Mouse (Mus musculus) lung, embryonic 16.5 days (tissue): Measurements from ENCODE around the gene Chrna1. TPM values are rescaled to one million over a fixed set of nuclear protein-coding genes. Genes with fewer than 3 reads are reported as not detected.

Source experiments
- ATAC-seq: fragments of 200-750 bp; cut with Nextera tagmentation; 2 replicates; pipeline ENCODE4 v1.8.0; 2017; ENCODE audit warnings: low read depth, mild to moderate bottlenecking, moderate library complexity
- H3K27ac ChIP-seq: fragments of 300-500 bp; sonication (generic); 2 replicates; pipeline ENCODE4 v1.5.1; 2014; ENCODE audit warnings: mild to moderate bottlenecking, control low read depth, low read length
- H3K27me3 ChIP-seq: fragments of 300-500 bp; sonication (generic); 2 replicates; pipeline ENCODE4 v1.6.1; 2014; ENCODE audit warnings: low read depth, low read length, mixed read lengths; ENCODE audit not compliant: control insufficient read depth, insufficient read depth
- H3K36me3 ChIP-seq: fragments of 300-500 bp; sonication (generic); 2 replicates; pipeline ENCODE4 v1.6.1; 2014; ENCODE audit warnings: low read length; ENCODE audit not compliant: control insufficient read depth, insufficient read depth
- H3K4me1 ChIP-seq: fragments of 300-500 bp; sonication (generic); replicated peaks from 2 replicates; pipeline ENCODE4 v1.6.1; 2014; ENCODE audit warnings: low read length, mixed read lengths; ENCODE audit not compliant: control insufficient read depth, insufficient read depth
- H3K4me2 ChIP-seq: fragments of 300-500 bp; sonication (generic); 2 replicates; pipeline ENCODE4 v1.6.1; 2014; ENCODE audit warnings: low read depth, low read length, control low read depth
- H3K4me3 ChIP-seq: fragments of 300-500 bp; sonication (generic); 2 replicates; pipeline ENCODE4 v1.5.1; 2014; ENCODE audit warnings: mild to moderate bottlenecking, low read length, control low read depth
- H3K9ac ChIP-seq: fragments of 300-500 bp; sonication (generic); 2 replicates; pipeline ENCODE4 v1.6.1; 2014; ENCODE audit warnings: low read length, control low read depth
- H3K9me3 ChIP-seq: fragments of 300-500 bp; sonication (generic); 2 replicates; pipeline ENCODE4 v1.6.1; 2016; ENCODE audit warnings: low read length; ENCODE audit not compliant: control insufficient read depth
- WGBS: fragments of 180-500 bp; shearing (Covaris S2); extraction: QIAGEN DNeasy Blood & Tissue Kit; methylation state at CpG from one replicate; pipeline ENCODE4 v1.1.7; 2014; 5-methylcytosine and 5-hydroxymethylcytosine counted together
- polyA plus RNA-seq: library from polyadenylated mRNA; unstranded; fragments of >200 nt; fragmentation: Nextera tagmentation; extraction: Ambion mirVana; gene quantifications from 2 replicates; pipeline ENCODE4 v1.2.1, GENCODE M21; 2015

Chrna1 gene
- polyA plus RNA-seq, 1 experiment from 2014 or later = 0.26 TPM

GRCm38 (mm10) chr2:73522891-73523290 is 57.2 kb downstream of the Chrna1 start:
- no peak overlapping the region for H3K4me3 ChIP-seq
- H3K36me3 ChIP-seq = no peaks in the 10 kb centered on the region
- peak overlapping the region; percentile 69 for H3K27ac ChIP-seq
- H3K4me1 ChIP-seq = peaks cover 7% of the 10 kb centered on the region
- H3K27me3 ChIP-seq = no peaks in the 10 kb centered on the region
- ATAC-seq = no peak
- WGBS = 46% methylated on average over 8 of the region's 8 CpGs
- no peak overlapping the region for H3K9ac ChIP-seq
- no peak overlapping the region for H3K4me2 ChIP-seq
- no peaks in the 10 kb centered on the region for H3K9me3 ChIP-seq

GRCm38 (mm10) chr2:73522336-73522735 is 57.8 kb downstream of the Chrna1 start:
- Histone ChIP-seq H3K4me3 (no peak overlapping the region), H3K4me1 (peaks cover 7% of the 10 kb centered on the region), H3K4me2 (no peak overlapping the region), H3K9ac (no peak overlapping the region), H3K36me3 (no peaks in the 10 kb centered on the region), H3K9me3 (no peaks in the 10 kb centered on the region), H3K27ac (no peak overlapping the region), H3K27me3 (no peaks in the 10 kb centered on the region)
- no peak for ATAC-seq
- 66% methylated on average over 6 of the region's 6 CpGs for WGBS

GRCm38 (mm10) chr2:73521737-73522136 is 58.4 kb downstream of the Chrna1 start:
- Histone ChIP-seq H3K4me3 (no peak overlapping the region), H3K27me3 (no peaks in the 10 kb centered on the region), H3K9me3 (no peaks in the 10 kb centered on the region), H3K9ac (no peak overlapping the region), H3K4me2 (no peak overlapping the region), H3K36me3 (no peaks in the 10 kb centered on the region), H3K4me1 (peaks cover 5% of the 10 kb centered on the region), H3K27ac (peak overlapping the region; percentile 36; the same call in 1 of the 2 replicates)
- WGBS = 13% methylated on average over 5 of the region's 5 CpGs
- peak; percentile 70; the same call in 1 of the 2 replicates for ATAC-seq

DNA sequence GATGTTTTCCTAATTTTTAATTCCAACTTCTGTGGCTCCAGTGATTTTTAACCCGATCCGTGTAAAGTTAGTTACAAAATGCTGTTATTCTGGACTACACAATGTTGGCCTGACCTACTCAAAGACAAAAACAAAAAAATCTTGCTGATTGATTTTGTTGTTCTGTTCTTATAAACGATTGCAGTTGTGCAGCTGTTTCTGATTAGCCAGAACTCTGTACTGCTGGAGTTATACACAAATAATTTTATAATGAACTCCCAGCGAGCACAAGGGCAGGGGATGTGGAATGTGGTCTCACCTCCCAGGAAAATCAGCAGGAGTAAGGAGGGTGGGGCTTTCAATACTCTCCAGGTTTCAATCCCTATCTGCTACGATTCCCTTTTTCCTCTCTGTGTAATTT is 61.2 kb downstream of the Chrna1 start:
- Histone ChIP-seq H3K9ac (no peak overlapping the region), H3K4me1 (peaks cover 5% of the 10 kb centered on the region), H3K36me3 (no peaks in the 10 kb centered on the region), H3K4me2 (no peak overlapping the region), H3K9me3 (no peaks in the 10 kb centered on the region), H3K27ac (no peak overlapping the region), H3K27me3 (no peaks in the 10 kb centered on the region), H3K4me3 (no peak overlapping the region)
- WGBS = 66% methylated on average over 5 of the region's 5 CpGs
- ATAC-seq = no peak

DNA sequence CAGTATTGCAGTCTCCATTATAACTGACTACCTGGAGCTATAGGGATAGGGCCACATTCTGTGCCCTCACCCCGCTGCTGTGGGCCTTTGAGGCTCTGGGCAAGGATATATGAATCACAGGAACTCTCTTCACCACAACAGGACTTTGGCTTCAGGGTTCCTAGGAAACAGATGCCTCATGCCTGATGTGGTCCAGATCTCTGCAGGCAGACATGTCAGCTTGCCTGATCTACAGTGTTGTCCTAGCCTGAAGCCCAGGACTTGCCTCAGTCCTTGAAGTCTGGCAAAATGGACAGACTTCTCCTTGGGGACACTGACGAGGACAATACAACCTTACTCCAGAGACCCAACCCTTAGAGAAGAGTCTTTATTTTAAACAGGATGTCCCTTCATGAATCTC is 61.8 kb downstream of the Chrna1 start:
- H3K9ac ChIP-seq = no peak overlapping the region
- WGBS = 84% methylated on average over 2 of the region's 2 CpGs
- no peak for ATAC-seq

GRCm38 (mm10) chr2:73514178-73514577 is 66.0 kb downstream of the Chrna1 start:
- H3K9me3 ChIP-seq = no peaks in the 10 kb centered on the region
- ATAC-seq = no peak

More for the DNA sequence above, 61.8 kb downstream of the Chrna1 start:
- H3K36me3 ChIP-seq = no peaks in the 10 kb centered on the region
- H3K27me3 ChIP-seq = no peaks in the 10 kb centered on the region
- H3K27ac ChIP-seq = no peak overlapping the region
- H3K4me3 ChIP-seq = no peak overlapping the region
- peaks cover 5% of the 10 kb centered on the region for H3K4me1 ChIP-seq
- H3K4me2 ChIP-seq = no peak overlapping the region
- H3K9me3 ChIP-seq = no peaks in the 10 kb centered on the region

More at GRCm38 (mm10) chr2:73514178-73514577, 66.0 kb downstream of the Chrna1 start:
- H3K27ac ChIP-seq = no peak overlapping the region
- WGBS = 87% methylated on average over 6 of the region's 6 CpGs
- H3K9ac ChIP-seq = no peak overlapping the region
- H3K4me2 ChIP-seq = no peak overlapping the region
- H3K27me3 ChIP-seq = no peaks in the 10 kb centered on the region
- peaks cover 11% of the 10 kb centered on the region for H3K4me1 ChIP-seq
- H3K36me3 ChIP-seq = no peaks in the 10 kb centered on the region
- no peak overlapping the region for H3K4me3 ChIP-seq

Other genes starting within 250 kb of the Chrna1 start
- 5.6 and 6.3 TPM in 2 replicates for gene Gpr155, start 193.8 kb downstream of the Chrna1 start, polyA plus RNA-seq
- 9.4 and 12.6 TPM in 2 replicates for gene Wipf1, start 50.6 kb downstream of the Chrna1 start, polyA plus RNA-seq
- 53.7 and 56.9 TPM in 2 replicates for gene Chn1, start 195.0 kb upstream of the Chrna1 start, polyA plus RNA-seq